Mouse (Mus musculus): ENCODE results near the gene Mrpl19. TPM values are rescaled to one million over a fixed set of nuclear protein-coding genes. Genes with fewer than 3 reads are reported as not detected.

Mrpl19 gene
- polyA plus RNA-seq, 1 experiment = 20.1 TPM

DNA sequence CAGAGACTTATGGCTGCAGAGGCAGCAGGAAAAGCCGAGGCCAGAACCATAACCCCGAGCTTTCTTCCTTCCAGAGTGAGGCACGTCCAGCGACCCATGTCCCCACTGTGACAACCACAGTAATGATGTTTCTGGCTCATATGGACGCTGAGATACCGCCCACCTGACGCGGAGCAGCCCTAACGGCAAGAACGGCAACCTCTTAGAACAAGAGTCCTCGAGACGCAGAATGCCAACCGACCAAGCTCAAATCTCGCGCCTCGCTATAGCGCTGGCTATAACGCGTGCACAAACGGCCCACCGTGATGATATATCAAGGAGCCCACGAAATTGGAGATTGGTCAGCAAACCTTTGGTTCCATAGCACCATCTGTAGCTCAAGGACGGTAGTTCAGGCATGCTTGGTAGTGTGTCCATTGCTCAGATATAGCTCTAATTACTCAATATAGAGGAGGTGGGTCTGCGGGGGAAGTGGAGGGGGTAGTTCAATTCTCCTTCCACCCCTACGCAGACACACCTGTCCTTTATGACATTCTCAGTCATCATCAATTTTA is 55.4 kb downstream of the Mrpl19 start:
- TF ChIP-seq CTCF (IDR thresholded peaks at IDR 0.05; ENCODE audit: control insufficient read depth, insufficient read depth, insufficient read length) (no peak), MYOD1 (IDR thresholded peaks at IDR 0.05; ENCODE audit: control insufficient read depth, insufficient read length, low read depth) (no peak), MAX (IDR thresholded peaks at IDR 0.05) (no peak)
- Histone ChIP-seq H3K36me3 (ENCODE audit: control insufficient read depth, insufficient read depth) (no peaks in the 10 kb centered on the region), H3ac (ENCODE audit: control insufficient read depth, insufficient read length, low read depth) (no peak overlapping the region), H3K79me2 (ENCODE audit: control insufficient read depth, insufficient read depth) (no peaks in the 10 kb centered on the region), H3K27me3 (ENCODE audit: control insufficient read depth, insufficient read depth, insufficient read length) (peaks cover 5% of the 10 kb centered on the region), H3K4me3 (ENCODE audit: insufficient read depth, poor library complexity, severe bottlenecking) (no peak overlapping the region), H3K79me3 (ENCODE audit: low read depth) (no peaks in the 10 kb centered on the region)

Other genes starting within 250 kb of the Mrpl19 start
- 1.7 TPM for gene Gcfc2, start 42.3 kb downstream of the Mrpl19 start, polyA plus RNA-seq (2012; fragmentation: generic; extraction: Trizol)
- 0.64 TPM for gene Eva1a, start 75.1 kb upstream of the Mrpl19 start, polyA plus RNA-seq (2012; fragmentation: generic; extraction: Trizol)

All from C2C12 (cell line).